In the genomic region with DNA sequence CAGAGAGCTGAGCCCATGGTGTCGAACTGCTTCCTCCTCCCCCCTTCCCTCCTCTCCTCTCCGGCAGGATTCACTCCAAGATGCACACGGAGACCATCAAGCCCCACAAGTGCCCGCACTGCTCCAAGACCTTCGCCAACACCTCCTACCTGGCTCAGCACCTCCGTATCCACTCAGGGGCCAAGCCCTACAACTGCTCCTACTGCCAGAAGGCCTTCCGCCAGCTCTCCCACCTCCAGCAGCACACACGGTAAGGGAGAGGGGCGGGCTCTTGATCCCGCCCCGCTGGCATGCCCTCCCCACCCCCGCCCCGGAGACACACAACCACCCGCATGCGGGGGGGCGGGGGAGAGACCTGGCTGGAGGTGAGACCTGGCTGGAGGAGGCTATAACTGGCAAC, we compare ENCODE assay signal across 25 mouse cellular contexts. TPM values are rescaled to one million over a fixed set of nuclear protein-coding genes. Genes with fewer than 3 reads are reported as not detected.
DNase-seq lines count a peak whose midpoint lies in the region; ATAC-seq lines count a peak whose summit lies in the region.
"Had no signal": no experiment of that assay in that cellular context is flagged by ENCODE, and none has a peak within 500 bp of the region (broad histone marks: within the 10 kb centered on the region; RNA-seq: fewer than 3 reads in every experiment).

No protein-coding gene starts in this region.

- H3K4me3 ChIP-seq in embryonic facial prominence, embryonic 11.5 days (ENCODE audit: low read depth, low read length): no peak overlapping the region
- H3K4me3 ChIP-seq in embryonic facial prominence, embryonic 10.5 days: no peak overlapping the region
- H3K4me3 ChIP-seq in hindbrain, embryonic 15.5 days: no peak overlapping the region
- H3K4me3 ChIP-seq in hindbrain, embryonic 16.5 days (ENCODE audit: low read length): no peak overlapping the region
- H3K4me3 ChIP-seq in midbrain, embryonic 11.5 days (ENCODE audit: low read depth, low read length): no peak overlapping the region
- H3K4me3 ChIP-seq in midbrain, embryonic 13.5 days (replicated peaks): no peak overlapping the region
- H3K4me3 ChIP-seq in neural tube, embryonic 15.5 days (replicated peaks): no peak overlapping the region
- H3K4me3 ChIP-seq: embryonic facial prominence, embryonic 13.5 days; left cerebral cortex, adult 2 months; limb, embryonic 13.5 days; lung, embryonic 15.5 days; midbrain, embryonic 12.5 days had no signal

- no peak for DNase-seq in embryonic facial prominence, embryonic 11.5 days (ENCODE audit: low spot score)
- no peak for DNase-seq in embryonic facial prominence, embryonic 10.5 days (ENCODE audit: low spot score)
- DNase-seq in midbrain, embryonic 11.5 days (ENCODE audit: low spot score, missing footprints): peak; percentile 12
- no peak for DNase-seq in left cerebral cortex, postnatal 36 days (ENCODE audit: low spot score in 2 of 2)
- DNase-seq: adrenal gland, postnatal 14 days; cerebellum, adult 11 months; cerebellum, adult 9-10 months; cerebellum, postnatal 36 days; kidney, postnatal 10 days had no signal

- H3K4me2 ChIP-seq in embryonic facial prominence, embryonic 11.5 days (ENCODE audit: low read depth, low read length): no peak overlapping the region
- no peak overlapping the region for H3K4me2 ChIP-seq in hindbrain, embryonic 15.5 days
- no peak overlapping the region for H3K4me2 ChIP-seq in hindbrain, embryonic 16.5 days (ENCODE audit: low read length)
- H3K4me2 ChIP-seq in midbrain, embryonic 11.5 days: no peak overlapping the region
- no peak overlapping the region for H3K4me2 ChIP-seq in midbrain, embryonic 13.5 days (replicated peaks)
- H3K4me2 ChIP-seq in neural tube, embryonic 15.5 days: no peak overlapping the region
- H3K4me2 ChIP-seq: embryonic facial prominence, embryonic 13.5 days; limb, embryonic 13.5 days; liver, embryonic 11.5 days; lung, embryonic 15.5 days; midbrain, embryonic 12.5 days had no signal

- intact Hi-C loops in left cerebral cortex, postnatal 36 days (cut with DNase I): no loop called here

- H3K27ac ChIP-seq in embryonic facial prominence, embryonic 11.5 days (replicated peaks; ENCODE audit: low read depth, low read length): no peak overlapping the region
- no peak overlapping the region for H3K27ac ChIP-seq in embryonic facial prominence, embryonic 10.5 days (replicated peaks)
- no peak overlapping the region for H3K27ac ChIP-seq in hindbrain, embryonic 15.5 days (replicated peaks)
- no peak overlapping the region for H3K27ac ChIP-seq in hindbrain, embryonic 16.5 days (ENCODE audit: low read depth, low read length)
- H3K27ac ChIP-seq in midbrain, embryonic 11.5 days (ENCODE audit: low read depth, low read length): no peak overlapping the region
- no peak overlapping the region for H3K27ac ChIP-seq in midbrain, embryonic 13.5 days
- H3K27ac ChIP-seq in neural tube, embryonic 15.5 days (replicated peaks): no peak overlapping the region
- H3K27ac ChIP-seq: embryonic facial prominence, embryonic 13.5 days; left cerebral cortex, adult 2 months; limb, embryonic 13.5 days; lung, embryonic 15.5 days; midbrain, embryonic 12.5 days had no signal

- peak; percentile 37; the same call in 1 of the 2 replicates for ATAC-seq in embryonic facial prominence, embryonic 11.5 days (replicated peaks; ENCODE audit: insufficient number of reproducible peaks, low FRiP score, low TSS enrichment, low read depth)
- peak; percentile 38; the same call in 1 of the 2 replicates for ATAC-seq in hindbrain, embryonic 15.5 days (ENCODE audit: low FRiP score, low read depth)
- ATAC-seq in hindbrain, embryonic 16.5 days: no peak
- ATAC-seq in midbrain, embryonic 11.5 days (ENCODE audit: low FRiP score): no peak; the same call in 1 of the 2 replicates
- ATAC-seq in midbrain, embryonic 13.5 days: no peak
- peak; percentile 23; the same call in 1 of the 2 replicates for ATAC-seq in neural tube, embryonic 15.5 days (ENCODE audit: low FRiP score)
- ATAC-seq: forebrain, embryonic 16.5 days; Patski had no signal

- no peaks in the 10 kb centered on the region for H3K4me1 ChIP-seq in embryonic facial prominence, embryonic 11.5 days (ENCODE audit: control insufficient read depth, insufficient read depth, low read length)
- no peaks in the 10 kb centered on the region for H3K4me1 ChIP-seq in embryonic facial prominence, embryonic 10.5 days
- H3K4me1 ChIP-seq in hindbrain, embryonic 15.5 days (replicated peaks): no peaks in the 10 kb centered on the region
- no peaks in the 10 kb centered on the region for H3K4me1 ChIP-seq in hindbrain, embryonic 16.5 days (ENCODE audit: control insufficient read depth, insufficient read depth, low read depth, low read length)
- H3K4me1 ChIP-seq in midbrain, embryonic 11.5 days (ENCODE audit: control insufficient read depth, insufficient read depth, low read length): no peaks in the 10 kb centered on the region
- H3K4me1 ChIP-seq in midbrain, embryonic 13.5 days (replicated peaks): no peaks in the 10 kb centered on the region
- no peaks in the 10 kb centered on the region for H3K4me1 ChIP-seq in neural tube, embryonic 15.5 days
- H3K4me1 ChIP-seq: embryonic facial prominence, embryonic 13.5 days; limb, embryonic 13.5 days; lung, embryonic 15.5 days; midbrain, embryonic 12.5 days had no signal

- no peaks in the 10 kb centered on the region for H3K9me3 ChIP-seq in embryonic facial prominence, embryonic 11.5 days (replicated peaks; ENCODE audit: control insufficient read depth, low read length)
- H3K9me3 ChIP-seq in embryonic facial prominence, embryonic 10.5 days: no peaks in the 10 kb centered on the region
- no peaks in the 10 kb centered on the region for H3K9me3 ChIP-seq in hindbrain, embryonic 15.5 days
- H3K9me3 ChIP-seq in hindbrain, embryonic 16.5 days (ENCODE audit: control insufficient read depth, low read length): no peaks in the 10 kb centered on the region
- no peaks in the 10 kb centered on the region for H3K9me3 ChIP-seq in midbrain, embryonic 11.5 days (ENCODE audit: control insufficient read depth, low read length)
- H3K9me3 ChIP-seq in midbrain, embryonic 13.5 days: no peaks in the 10 kb centered on the region
- no peaks in the 10 kb centered on the region for H3K9me3 ChIP-seq in neural tube, embryonic 15.5 days (replicated peaks)
- H3K9me3 ChIP-seq: embryonic facial prominence, embryonic 13.5 days; limb, embryonic 13.5 days; lung, embryonic 15.5 days; midbrain, embryonic 12.5 days had no signal

- H3K27me3 ChIP-seq in embryonic facial prominence, embryonic 11.5 days (ENCODE audit: control insufficient read depth, insufficient read depth, low read length): no peaks in the 10 kb centered on the region
- no peaks in the 10 kb centered on the region for H3K27me3 ChIP-seq in embryonic facial prominence, embryonic 10.5 days (replicated peaks; ENCODE audit: low read depth, poor library complexity, severe bottlenecking)
- no peaks in the 10 kb centered on the region for H3K27me3 ChIP-seq in hindbrain, embryonic 15.5 days
- no peaks in the 10 kb centered on the region for H3K27me3 ChIP-seq in hindbrain, embryonic 16.5 days (replicated peaks; ENCODE audit: control insufficient read depth, insufficient read depth, low read length)
- H3K27me3 ChIP-seq in midbrain, embryonic 11.5 days (ENCODE audit: control insufficient read depth, insufficient read depth, low read length): no peaks in the 10 kb centered on the region
- no peaks in the 10 kb centered on the region for H3K27me3 ChIP-seq in midbrain, embryonic 13.5 days
- H3K27me3 ChIP-seq in neural tube, embryonic 15.5 days (replicated peaks): no peaks in the 10 kb centered on the region
- H3K27me3 ChIP-seq: CH12.LX; embryonic facial prominence, embryonic 13.5 days; limb, embryonic 13.5 days; lung, embryonic 15.5 days; midbrain, embryonic 12.5 days; Patski had no signal

- H3K9ac ChIP-seq in embryonic facial prominence, embryonic 11.5 days (replicated peaks; ENCODE audit: low read length): no peak overlapping the region
- no peak overlapping the region for H3K9ac ChIP-seq in hindbrain, embryonic 15.5 days
- no peak overlapping the region for H3K9ac ChIP-seq in hindbrain, embryonic 16.5 days (ENCODE audit: low read depth, low read length)
- H3K9ac ChIP-seq in midbrain, embryonic 11.5 days (ENCODE audit: low read length): no peak overlapping the region
- no peak overlapping the region for H3K9ac ChIP-seq in midbrain, embryonic 13.5 days (replicated peaks)
- H3K9ac ChIP-seq in neural tube, embryonic 15.5 days (replicated peaks): no peak overlapping the region
- H3K9ac ChIP-seq: embryonic facial prominence, embryonic 13.5 days; limb, embryonic 13.5 days; lung, embryonic 15.5 days; midbrain, embryonic 12.5 days had no signal

- WGBS in embryonic facial prominence, embryonic 11.5 days: 93% methylated on average over 16 of the region's 16 CpGs
- 91% methylated on average over 16 of the region's 16 CpGs for WGBS in embryonic facial prominence, embryonic 10.5 days
- 92% methylated on average over 16 of the region's 16 CpGs for WGBS in hindbrain, embryonic 15.5 days
- WGBS in hindbrain, embryonic 16.5 days: 91% methylated on average over 16 of the region's 16 CpGs
- WGBS in midbrain, embryonic 11.5 days: 95% methylated on average over 16 of the region's 16 CpGs
- 95% methylated on average over 16 of the region's 16 CpGs for WGBS in midbrain, embryonic 13.5 days
- WGBS in neural tube, embryonic 15.5 days: 93% methylated on average over 16 of the region's 16 CpGs

- peaks cover 5% of the 10 kb centered on the region for H3K36me3 ChIP-seq in embryonic facial prominence, embryonic 11.5 days (replicated peaks; ENCODE audit: control insufficient read depth, insufficient read depth, low read depth, low read length)
- peaks cover 97% of the 10 kb centered on the region for H3K36me3 ChIP-seq in embryonic facial prominence, embryonic 10.5 days (replicated peaks)
- H3K36me3 ChIP-seq in hindbrain, embryonic 15.5 days: peaks cover 58% of the 10 kb centered on the region
- H3K36me3 ChIP-seq in hindbrain, embryonic 16.5 days (ENCODE audit: control insufficient read depth, insufficient read depth, low read length): peaks cover 52% of the 10 kb centered on the region
- peaks cover 33% of the 10 kb centered on the region for H3K36me3 ChIP-seq in midbrain, embryonic 11.5 days (ENCODE audit: control insufficient read depth, insufficient read depth, low read length)
- H3K36me3 ChIP-seq in midbrain, embryonic 13.5 days: peaks cover 64% of the 10 kb centered on the region
- H3K36me3 ChIP-seq in neural tube, embryonic 15.5 days: peaks cover 64% of the 10 kb centered on the region

RNA-seq across cellular contexts. Expression of gene Ing4, which starts 8.0 kb away (rescaled TPM):
- 141 and 145 TPM in 2 replicates for polyA plus RNA-seq in embryonic facial prominence, embryonic 11.5 days (2014; fragmentation: Nextera tagmentation; extraction: Ambion mirVana)
- 125 and 137 TPM in 2 replicates for polyA plus RNA-seq in embryonic facial prominence, embryonic 10.5 days (2016; fragmentation: Nextera tagmentation; extraction: Ambion mirVana)
- polyA plus RNA-seq in hindbrain, embryonic 15.5 days (2015; fragmentation: Nextera tagmentation; extraction: Ambion mirVana): 141 and 144 TPM in 2 replicates
- 133 and 137 TPM in 2 replicates for polyA plus RNA-seq in hindbrain, embryonic 16.5 days (2015; fragmentation: Nextera tagmentation; extraction: Ambion mirVana)
- polyA plus RNA-seq in midbrain, embryonic 11.5 days (2014; fragmentation: Nextera tagmentation; extraction: Ambion mirVana): 139 and 146 TPM in 2 replicates
- polyA plus RNA-seq in midbrain, embryonic 13.5 days (2015; fragmentation: Nextera tagmentation; extraction: Ambion mirVana): 195 and 201 TPM in 2 replicates
- polyA plus RNA-seq in neural tube, embryonic 15.5 days (2015; fragmentation: Nextera tagmentation; extraction: Ambion mirVana): 129 and 133 TPM in 2 replicates
- 10 to 100 TPM; 55.2 to 63.9 TPM for total RNA-seq in left cerebral cortex, postnatal 36 days (2021)

RNA-seq across cellular contexts. Expression of gene Acrbp, which starts 17.9 kb away (rescaled TPM):
- polyA plus RNA-seq in embryonic facial prominence, embryonic 11.5 days (2014; fragmentation: Nextera tagmentation; extraction: Ambion mirVana): 10.0 and 12.5 TPM in 2 replicates
- 15.9 and 17.8 TPM in 2 replicates for polyA plus RNA-seq in embryonic facial prominence, embryonic 10.5 days (2016; fragmentation: Nextera tagmentation; extraction: Ambion mirVana)
- 19.1 and 20.9 TPM in 2 replicates for polyA plus RNA-seq in hindbrain, embryonic 15.5 days (2015; fragmentation: Nextera tagmentation; extraction: Ambion mirVana)
- 18.2 and 20.9 TPM in 2 replicates for polyA plus RNA-seq in hindbrain, embryonic 16.5 days (2015; fragmentation: Nextera tagmentation; extraction: Ambion mirVana)
- 9.2 and 10.8 TPM in 2 replicates for polyA plus RNA-seq in midbrain, embryonic 11.5 days (2014; fragmentation: Nextera tagmentation; extraction: Ambion mirVana)
- polyA plus RNA-seq in midbrain, embryonic 13.5 days (2015; fragmentation: Nextera tagmentation; extraction: Ambion mirVana): 15.8 and 19.7 TPM in 2 replicates
- polyA plus RNA-seq in neural tube, embryonic 15.5 days (2015; fragmentation: Nextera tagmentation; extraction: Ambion mirVana): 17.3 and 21.5 TPM in 2 replicates
- 10 to 100 TPM in 1 of 2 experiments, 1 to 10 TPM in 1; 8.3 to 13.4 TPM for total RNA-seq in left cerebral cortex, postnatal 36 days (2021)

RNA-seq across cellular contexts. Expression of gene Zfp384, which starts 22.7 kb away (rescaled TPM):
- polyA plus RNA-seq in embryonic facial prominence, embryonic 11.5 days (2014; fragmentation: Nextera tagmentation; extraction: Ambion mirVana): 7.7 and 10.6 TPM in 2 replicates
- polyA plus RNA-seq in embryonic facial prominence, embryonic 10.5 days (2016; fragmentation: Nextera tagmentation; extraction: Ambion mirVana): 9.4 and 11.0 TPM in 2 replicates
- 14.9 and 19.6 TPM in 2 replicates for polyA plus RNA-seq in hindbrain, embryonic 15.5 days (2015; fragmentation: Nextera tagmentation; extraction: Ambion mirVana)
- 11.6 and 15.2 TPM in 2 replicates for polyA plus RNA-seq in hindbrain, embryonic 16.5 days (2015; fragmentation: Nextera tagmentation; extraction: Ambion mirVana)
- polyA plus RNA-seq in midbrain, embryonic 11.5 days (2014; fragmentation: Nextera tagmentation; extraction: Ambion mirVana): 9.3 and 9.9 TPM in 2 replicates
- polyA plus RNA-seq in midbrain, embryonic 13.5 days (2015; fragmentation: Nextera tagmentation; extraction: Ambion mirVana): 18.8 and 23.1 TPM in 2 replicates
- polyA plus RNA-seq in neural tube, embryonic 15.5 days (2015; fragmentation: Nextera tagmentation; extraction: Ambion mirVana): 18.5 and 19.5 TPM in 2 replicates
- 10 to 100 TPM; 33.3 to 52.7 TPM for total RNA-seq in left cerebral cortex, postnatal 36 days (2021)

RNA-seq across cellular contexts. Expression of gene Pianp, which starts 35.1 kb away (rescaled TPM):
- 1.1 and 1.9 TPM in 2 replicates for polyA plus RNA-seq in embryonic facial prominence, embryonic 11.5 days (2014; fragmentation: Nextera tagmentation; extraction: Ambion mirVana)
- 0.82 and 1.1 TPM in 2 replicates for polyA plus RNA-seq in embryonic facial prominence, embryonic 10.5 days (2016; fragmentation: Nextera tagmentation; extraction: Ambion mirVana)
- polyA plus RNA-seq in hindbrain, embryonic 15.5 days (2015; fragmentation: Nextera tagmentation; extraction: Ambion mirVana): 58.8 and 73.5 TPM in 2 replicates
- 67.4 and 77.9 TPM in 2 replicates for polyA plus RNA-seq in hindbrain, embryonic 16.5 days (2015; fragmentation: Nextera tagmentation; extraction: Ambion mirVana)
- 1.2 and 1.6 TPM in 2 replicates for polyA plus RNA-seq in midbrain, embryonic 11.5 days (2014; fragmentation: Nextera tagmentation; extraction: Ambion mirVana)
- 25.6 and 27.4 TPM in 2 replicates for polyA plus RNA-seq in midbrain, embryonic 13.5 days (2015; fragmentation: Nextera tagmentation; extraction: Ambion mirVana)
- 59.4 and 72.4 TPM in 2 replicates for polyA plus RNA-seq in neural tube, embryonic 15.5 days (2015; fragmentation: Nextera tagmentation; extraction: Ambion mirVana)
- 100 to 1,000 TPM; 179 to 184 TPM for total RNA-seq in left cerebral cortex, postnatal 36 days (2021)
- total RNA-seq: hematopoietic stem cell, adult 5-6 weeks; monocyte, adult 5-6 weeks had no signal

RNA-seq across cellular contexts. Expression of gene Lpar5, which starts 36.1 kb away (rescaled TPM):
- 0.25 and 0.49 TPM in 2 replicates for polyA plus RNA-seq in embryonic facial prominence, embryonic 11.5 days (2014; fragmentation: Nextera tagmentation; extraction: Ambion mirVana)
- polyA plus RNA-seq in embryonic facial prominence, embryonic 10.5 days (2016; fragmentation: Nextera tagmentation; extraction: Ambion mirVana): 0.10 and 0.21 TPM in 2 replicates
- 0.54 and 1.0 TPM in 2 replicates for polyA plus RNA-seq in hindbrain, embryonic 15.5 days (2015; fragmentation: Nextera tagmentation; extraction: Ambion mirVana)
- polyA plus RNA-seq in hindbrain, embryonic 16.5 days (2015; fragmentation: Nextera tagmentation; extraction: Ambion mirVana): 0.36 and 0.85 TPM in 2 replicates
- 0.11 TPM in 1 of 2 replicates, not detected in the other for polyA plus RNA-seq in midbrain, embryonic 11.5 days (2014; fragmentation: Nextera tagmentation; extraction: Ambion mirVana)
- polyA plus RNA-seq in midbrain, embryonic 13.5 days (2015; fragmentation: Nextera tagmentation; extraction: Ambion mirVana): 0.34 and 0.37 TPM in 2 replicates
- 1.0 and 1.2 TPM in 2 replicates for polyA plus RNA-seq in neural tube, embryonic 15.5 days (2015; fragmentation: Nextera tagmentation; extraction: Ambion mirVana)
- under 1 TPM; 0.48 to 0.84 TPM for total RNA-seq in left cerebral cortex, postnatal 36 days (2021)
- polyA plus RNA-seq: C2C12, Patski had no signal

Comparison
In these comparisons a context has a peak if more than half of its experiments do, and no peak if none do; other contexts are left out.
1. ATAC-seq: peak in embryonic facial prominence, embryonic 11.5 days (single experiment), hindbrain, embryonic 15.5 days (single experiment) and neural tube, embryonic 15.5 days (single experiment); none in hindbrain, embryonic 16.5 days (single experiment), midbrain, embryonic 11.5 days (single experiment) and midbrain, embryonic 13.5 days (single experiment).